Mouse (Mus musculus) CD4-positive, CD25-positive, alpha-beta regulatory T cell, adult 9 weeks (primary cell): Measurements from ENCODE around the gene Mmgt2. TPM values are rescaled to one million over a fixed set of nuclear protein-coding genes. Genes with fewer than 3 reads are reported as not detected.

Source experiments
- polyA plus RNA-seq: library from polyadenylated mRNA; unstranded; fragments of 100-300 nt; shearing (Covaris generic); gene quantifications from one replicate; pipeline ENCODE4 v1.2.1, GENCODE M21; 2017

Mmgt2 gene
- 47.9 TPM for polyA plus RNA-seq

DNA sequence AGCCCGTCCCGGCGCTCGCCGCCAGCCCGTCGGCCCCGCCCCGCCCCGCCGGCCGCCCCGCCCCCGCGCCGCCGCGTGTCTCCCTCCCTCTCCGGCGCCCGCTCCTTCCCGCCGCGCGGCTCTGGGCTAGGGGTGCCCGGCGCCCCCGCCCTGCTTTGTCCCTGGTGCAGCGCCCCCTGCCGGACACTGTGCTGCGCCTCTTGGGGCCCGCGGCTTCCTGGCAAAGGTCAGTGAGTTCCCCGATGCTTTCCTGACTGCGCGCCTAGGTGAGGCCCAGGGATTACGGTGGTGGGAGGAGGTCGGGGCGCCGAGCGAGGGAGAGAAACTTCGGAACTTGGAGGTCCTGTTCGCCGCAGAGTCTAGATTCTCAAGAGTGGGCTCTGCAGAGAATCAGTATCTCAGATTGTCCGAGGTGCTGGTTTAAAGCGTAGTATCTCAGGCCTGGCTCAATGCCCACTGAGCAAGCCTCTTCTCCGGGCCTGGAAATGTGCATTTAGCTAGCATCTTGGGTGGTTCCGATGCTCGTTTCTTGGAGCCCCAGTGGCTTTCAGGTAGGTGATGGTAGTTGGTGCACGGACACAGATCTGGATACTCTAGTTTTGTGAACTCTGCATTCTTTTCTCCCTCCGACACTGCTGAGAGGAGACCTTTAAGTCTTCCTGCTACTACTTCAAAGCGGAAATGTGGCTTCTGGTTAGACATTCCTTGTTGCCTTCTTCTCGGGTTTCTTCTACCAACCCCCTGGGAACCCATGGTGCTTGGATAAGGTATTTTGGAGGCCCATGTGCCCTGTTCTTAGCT is at the start of gene Mmgt2:
TSS of gene Mmgt2 (plus strand) at position 74 of the 801 bp plus-strand sequence.

DNA sequence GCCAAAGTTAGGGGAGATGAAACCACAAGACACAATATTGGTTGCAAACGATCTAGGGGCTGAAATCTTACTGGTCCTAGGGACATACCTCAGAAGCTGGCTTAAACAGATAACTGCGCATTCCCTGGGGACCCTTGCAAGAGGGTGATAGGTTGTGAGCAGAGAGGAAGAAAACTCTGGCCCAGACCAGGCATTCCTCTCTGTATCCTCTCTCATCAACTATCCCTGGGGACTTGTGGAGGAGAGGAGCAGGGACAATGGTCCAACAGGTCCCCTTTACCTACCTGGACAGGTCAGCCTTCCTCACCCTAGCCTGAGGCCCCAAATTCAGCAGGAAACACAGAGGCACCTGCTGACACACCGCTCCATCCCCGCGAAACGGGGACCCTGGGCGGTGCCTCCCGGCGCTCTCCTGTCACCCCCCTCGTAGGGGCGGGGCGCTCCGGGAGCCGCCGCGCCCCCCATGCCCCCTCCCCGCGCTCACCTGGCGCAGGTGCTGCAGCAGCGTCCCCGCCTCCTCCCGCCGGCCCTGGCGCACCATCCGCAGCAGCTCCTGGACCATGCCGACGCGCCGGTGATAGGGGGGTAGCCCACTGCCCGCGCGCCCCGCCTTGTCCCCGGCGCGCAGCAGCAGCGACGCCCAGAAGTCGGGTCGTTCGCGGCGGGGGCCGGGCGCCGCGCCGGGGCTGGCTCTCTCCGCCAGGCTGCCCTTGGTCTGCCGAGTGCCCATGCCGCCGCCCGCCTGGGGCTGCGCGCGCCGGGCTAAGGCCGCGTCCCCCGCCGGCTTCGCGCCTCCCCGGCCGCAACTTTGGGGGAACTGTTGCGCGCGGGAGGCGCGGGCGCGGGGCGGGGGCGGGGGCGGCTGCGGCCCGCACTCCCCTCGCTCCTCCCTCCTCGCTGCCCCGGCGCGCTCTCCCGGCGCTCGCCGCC is 538 bp upstream of the Mmgt2 start, which contains the start of gene Lrrc75a:
TSS of gene Lrrc75a (minus strand) at position 863 of the 930 bp plus-strand sequence.

Other genes starting within 250 kb of the Mmgt2 start
- gene Pigl, start 190.2 kb upstream of the Mmgt2 start, polyA plus RNA-seq, result 9.9 TPM
- gene Ncor1, start 190.1 kb upstream of the Mmgt2 start, polyA plus RNA-seq, result 98.1 TPM
- gene Cenpv, start 109.4 kb upstream of the Mmgt2 start, polyA plus RNA-seq, result 1.3 TPM
- gene Ubb, start 97.5 kb upstream of the Mmgt2 start, polyA plus RNA-seq, result 3,020 TPM
- gene Trpv2, start 74.2 kb upstream of the Mmgt2 start, polyA plus RNA-seq, result 102 TPM
- gene Lrrc75a, start 141 bp upstream of the Mmgt2 start, polyA plus RNA-seq, result 3.3 TPM
- gene Zfp287, start 83.2 kb downstream of the Mmgt2 start, polyA plus RNA-seq, result 34.8 TPM
- not detected for gene Gm10428, start 104.4 kb downstream of the Mmgt2 start, polyA plus RNA-seq
- gene Zfp286, start 140.8 kb downstream of the Mmgt2 start, polyA plus RNA-seq, result 3.1 TPM
- gene Trim16, start 171.6 kb downstream of the Mmgt2 start, polyA plus RNA-seq, result 3.8 TPM
- gene Fbxw10, start 198.4 kb downstream of the Mmgt2 start, polyA plus RNA-seq, result 5.2 TPM
- gene Tvp23b, start 230.8 kb downstream of the Mmgt2 start, polyA plus RNA-seq, result 53.5 TPM